Mouse (Mus musculus) ES-E14 (cell line): ENCODE measurements around the gene Ppt2. TPM values are rescaled to one million over a fixed set of nuclear protein-coding genes. Genes with fewer than 3 reads are reported as not detected.

Experiments
- DNase-seq: peaks from one replicate; pipeline ENCODE4 v3.0.0-alpha.2; 2013; ENCODE audit warnings: low read depth, low spot score
- H3K27ac ChIP-seq: 2 replicates; pipeline ENCODE4 v1.5.1; 2012; ENCODE audit warnings: low read depth, mild to moderate bottlenecking, low read length, moderate library complexity, mixed read lengths; ENCODE audit not compliant: poor library complexity, insufficient read depth, severe bottlenecking
- H3K36me3 ChIP-seq: 2 replicates; pipeline ENCODE4 v1.6.1; 2012; ENCODE audit warnings: mild to moderate bottlenecking, low read length, moderate library complexity, mixed read lengths; ENCODE audit not compliant: control insufficient read depth, poor library complexity, insufficient read depth, severe bottlenecking
- H3K4me1 ChIP-seq, 2 experiments: fragments of 150-350 bp in 1 of 2; sonication (generic) in 1 of 2; 2 replicates each; pipeline ENCODE4 v1.6.1; 2012; ENCODE audit warnings: low read length in 2 of 2, mild to moderate bottlenecking in 1 of 2, mixed read lengths in 1 of 2; ENCODE audit not compliant: control insufficient read depth in 2 of 2, insufficient read depth in 2 of 2, poor library complexity in 1 of 2
- H3K4me3 ChIP-seq, 2 experiments: fragments of 150-350 bp in 1 of 2; sonication (generic) in 1 of 2; 2 replicates each; pipeline ENCODE4 v1.5.1; 2012; ENCODE audit warnings: low read length in 2 of 2, low read depth in 1 of 2, mild to moderate bottlenecking in 1 of 2, mixed read lengths in 1 of 2; ENCODE audit not compliant: insufficient read depth in 1 of 2, poor library complexity in 1 of 2, severe bottlenecking in 1 of 2
- H3K9ac ChIP-seq: 2 replicates; pipeline ENCODE4 v1.6.1; 2012; ENCODE audit warnings: low read depth, mild to moderate bottlenecking, low read length, mixed read lengths; ENCODE audit not compliant: poor library complexity, insufficient read depth, severe bottlenecking
- H3K9me3 ChIP-seq: fragments of 150-350 bp; sonication (generic); 2 replicates; pipeline ENCODE4 v1.6.1; 2012; ENCODE audit warnings: low read depth, mild to moderate bottlenecking, low read length; ENCODE audit not compliant: control insufficient read depth, insufficient read depth
- CHD2 ChIP-seq: IDR thresholded peaks from 2 replicates; pipeline ENCODE4 v1.6.1; 2014; ENCODE audit warnings: mild to moderate bottlenecking, low read depth, low read length, inconsistent platforms
- HCFC1 ChIP-seq: IDR thresholded peaks from 2 replicates; pipeline ENCODE4 v1.6.1; 2012; ENCODE audit warnings: low read length, inconsistent platforms, borderline replicate concordance; ENCODE audit not compliant: insufficient read depth
- MAFK ChIP-seq: IDR thresholded peaks from 2 replicates; pipeline ENCODE4 v1.6.1; 2014; ENCODE audit warnings: mild to moderate bottlenecking, low read depth, low read length, inconsistent platforms; ENCODE audit not compliant: insufficient read depth
- ZC3H11A ChIP-seq: IDR thresholded peaks from 2 replicates; pipeline ENCODE4 v1.6.1; 2012; ENCODE audit warnings: low read depth, mild to moderate bottlenecking, inconsistent platforms, low read length, borderline replicate concordance
- ZNF384 ChIP-seq: IDR thresholded peaks from 2 replicates; pipeline ENCODE4 v1.6.1; 2012; ENCODE audit warnings: low read depth, low read length, inconsistent platforms
- in situ Hi-C, 2 experiments: fragments of 600-800 bp; cut with MboI; formaldehyde crosslinking; loops; one replicate each; pipeline ENCODE4 v1.15.1; 2025; ENCODE audit warnings: low sequenced_read_pairs in 2 of 2, inconsistent platforms in 1 of 2; ENCODE audit not compliant: unreplicated experiment in 2 of 2
- total RNA-seq: library from RNA; depleted of rRNA; stranded (reverse); fragments of 300-350 nt; gene quantifications from 2 replicates; pipeline ENCODE4 v1.2.3, GENCODE M21; 2012

Gene Ppt2
- total RNA-seq, 1 experiment: 13.6 TPM

GRCm38 (mm10) chr17:34639461-34640255 is 11.3 kb upstream of the Ppt2 start:
- in situ Hi-C loops: no loop called here
- no peak overlapping the region for H3K4me3 ChIP-seq
- H3K9ac ChIP-seq: no peak overlapping the region
- no peak overlapping the region for H3K27ac ChIP-seq
- TF ChIP-seq CHD2 (no peak), HCFC1 (no peak), MAFK (no peak), ZC3H11A (no peak), ZNF384 (no peak)
- H3K9me3 ChIP-seq: no peaks in the 10 kb centered on the region
- no peak for DNase-seq
- H3K4me1 ChIP-seq: peaks cover 0 to 1% of the 10 kb centered on the region in 2 experiments; a peak in 1 of 4 replicates
- H3K36me3 ChIP-seq: no peaks in the 10 kb centered on the region

- Histone ChIP-seq H3K27ac (no peak overlapping the region), H3K9me3 (no peaks in the 10 kb centered on the region), H3K4me3 (no peak overlapping the region), H3K9ac (no peak overlapping the region), H3K4me1 (0 out of 4 replicates have a peak, but pooled peaks cover 0 to 3% of the 10 kb centered on the region in 2 experiments), H3K36me3 (no peaks in the 10 kb centered on the region)
- TF ChIP-seq CHD2 (no peak), ZC3H11A (no peak), HCFC1 (no peak), MAFK (no peak), ZNF384 (no peak)
- in situ Hi-C loops: no loop called here
- DNase-seq: no peak
These were observed 9.1 kb upstream of the Ppt2 start for GRCm38 (mm10) chr17:34637459-34637858.

- no peak for DNase-seq
- Histone ChIP-seq H3K4me3 (no peak overlapping the region), H3K9me3 (no peaks in the 10 kb centered on the region), H3K9ac (no peak overlapping the region), H3K27ac (no peak overlapping the region), H3K36me3 (no peaks in the 10 kb centered on the region), H3K4me1 (peaks cover 0 to 14% of the 10 kb centered on the region in 2 experiments; a peak in 2 of 4 replicates)
- no peak for TF ChIP-seq ZC3H11A
- TF ChIP-seq ZNF384: no peak
- TF ChIP-seq MAFK: no peak
- TF ChIP-seq CHD2: no peak
- no peak for TF ChIP-seq HCFC1
- in situ Hi-C loops: no loop called here
These were observed 7.4 kb upstream of the Ppt2 start for GRCm38 (mm10) chr17:34635671-34636070.

GRCm38 (mm10) chr17:34632261-34632691 is 4.0 kb upstream of the Ppt2 start:
- Histone ChIP-seq H3K9ac (peak overlapping the region; percentile 21), H3K27ac (no peak overlapping the region), H3K36me3 (no peaks in the 10 kb centered on the region), H3K9me3 (no peaks in the 10 kb centered on the region), H3K4me3 (peak overlapping the region; percentile 55 to 56), H3K4me1 (peaks cover 6 to 25% of the 10 kb centered on the region in 2 experiments; a peak in 3 of 4 replicates)
- TF ChIP-seq CHD2 (no peak), ZC3H11A (no peak), HCFC1 (no peak), ZNF384 (no peak), MAFK (no peak)
- in situ Hi-C loops: no loop called here
- peak; percentile 76 for DNase-seq
